Mouse (Mus musculus): ENCODE results near the gene Crtc1. TPM values are rescaled to one million over a fixed set of nuclear protein-coding genes. Genes with fewer than 3 reads are reported as not detected.

Crtc1 gene
- polyA plus RNA-seq, 1 experiment from 2014 or later, result 3.9 TPM

DNA sequence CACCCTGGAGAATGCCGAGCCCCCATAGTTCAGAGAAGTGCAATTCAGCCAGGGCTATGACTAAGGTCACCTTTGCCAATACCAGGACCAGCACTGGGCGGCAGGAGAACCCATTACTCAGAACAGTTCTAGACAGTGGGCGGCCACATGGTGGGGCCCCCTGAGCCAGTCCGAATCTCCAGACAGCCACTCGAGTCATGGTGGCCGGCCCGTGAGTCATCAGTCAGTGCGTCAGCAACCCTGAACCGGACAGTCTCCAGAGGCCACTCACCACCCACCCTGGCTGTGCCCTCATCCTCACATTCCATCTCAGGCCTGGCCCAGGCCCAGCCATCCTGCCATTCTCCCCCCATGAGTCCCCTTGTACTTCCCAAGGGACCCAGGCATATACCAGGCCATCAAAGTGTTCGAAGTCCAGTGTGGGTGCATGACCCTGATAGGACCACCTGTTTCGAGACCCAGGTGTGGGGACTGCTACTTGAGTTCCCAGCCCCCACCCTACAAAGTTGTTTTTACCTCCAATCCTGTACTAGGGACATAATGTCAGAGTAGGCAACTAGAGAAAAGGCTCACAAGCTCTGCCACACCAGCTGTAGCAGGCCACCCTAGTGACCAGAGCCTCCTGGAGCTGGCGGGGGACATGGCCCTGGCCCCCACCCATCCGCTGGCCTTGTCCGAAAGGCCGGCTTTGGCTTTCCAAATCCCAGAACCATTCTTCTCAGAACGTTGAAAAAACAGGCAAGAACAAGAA lies 22.6 kb upstream of the Crtc1 start:
- no peaks in the 10 kb centered on the region for H3K27me3 ChIP-seq
- no peak overlapping the region for H3K9ac ChIP-seq
- WGBS (ENCODE audit: insufficient replicate concordance), result 79% methylated on average over 16 of the region's 16 CpGs
- no peak for DNase-seq
- H3K4me3 ChIP-seq (replicated peaks), result no peak overlapping the region
- H3K4me2 ChIP-seq, result no peak overlapping the region
- H3K4me1 ChIP-seq (replicated peaks), result peaks cover 31% of the 10 kb centered on the region
- peaks cover 17% of the 10 kb centered on the region for H3K36me3 ChIP-seq
- no peak for ATAC-seq (ENCODE audit: low read depth)
- no peak overlapping the region for H3K27ac ChIP-seq
- peaks cover 4% of the 10 kb centered on the region; the same call in 1 of the 2 replicates for H3K9me3 ChIP-seq (replicated peaks)

DNA sequence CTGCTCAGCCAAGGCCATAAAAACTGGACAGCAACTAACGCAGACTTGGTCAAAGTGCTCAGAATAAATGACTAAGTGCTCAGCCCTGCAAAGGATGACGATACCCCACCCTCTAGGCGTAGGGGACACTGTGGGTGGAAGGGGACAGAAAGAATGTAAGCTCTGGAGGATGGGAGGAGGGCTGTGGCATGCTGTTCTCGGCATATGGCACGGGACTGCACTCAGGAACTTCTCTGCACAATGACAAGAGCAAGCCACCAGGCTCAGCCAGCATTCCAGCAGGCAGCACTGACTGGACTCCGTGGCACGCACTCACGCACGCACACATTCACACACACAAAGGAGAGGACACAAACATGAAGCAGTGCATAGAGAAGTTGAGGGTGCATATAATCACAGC lies 21.2 kb upstream of the Crtc1 start:
- 81% methylated on average over 9 of the region's 9 CpGs for WGBS (ENCODE audit: insufficient replicate concordance)
- Histone ChIP-seq H3K4me3 (replicated peaks) (no peak overlapping the region), H3K9me3 (replicated peaks) (peaks cover 4% of the 10 kb centered on the region; the same call in 1 of the 2 replicates), H3K4me1 (replicated peaks) (peaks cover 22% of the 10 kb centered on the region), H3K27ac (no peak overlapping the region), H3K27me3 (no peaks in the 10 kb centered on the region), H3K4me2 (no peak overlapping the region), H3K36me3 (peaks cover 11% of the 10 kb centered on the region; the same call in 1 of the 2 replicates), H3K9ac (no peak overlapping the region)
- ATAC-seq (ENCODE audit: low read depth) (no peak), DNase-seq (no peak)

DNA sequence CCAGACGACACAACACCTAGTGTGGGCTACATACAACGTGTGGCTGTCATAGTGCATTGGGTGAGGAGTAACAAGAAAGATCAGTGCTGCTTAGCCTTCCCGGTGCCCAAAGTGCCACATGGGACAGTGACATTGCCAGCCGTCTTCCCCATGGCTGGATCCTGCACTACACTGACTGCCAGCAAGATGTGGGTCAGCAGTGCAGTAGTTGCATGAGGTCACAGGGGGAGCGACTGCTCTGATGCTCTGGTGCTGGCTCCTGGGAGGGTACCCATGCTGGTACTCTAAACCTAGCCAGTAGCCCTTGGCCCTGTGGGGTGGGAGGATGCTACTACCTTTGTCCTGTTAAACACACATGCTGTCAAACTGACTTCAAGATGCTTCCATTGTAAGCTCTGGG lies 20.8 kb upstream of the Crtc1 start:
- H3K27ac ChIP-seq, result no peak overlapping the region
- no peak overlapping the region for H3K4me3 ChIP-seq (replicated peaks)
- WGBS (ENCODE audit: insufficient replicate concordance), result 79% methylated on average over 5 of the region's 5 CpGs
- peaks cover 4% of the 10 kb centered on the region; the same call in 1 of the 2 replicates for H3K9me3 ChIP-seq (replicated peaks)
- H3K36me3 ChIP-seq, result peaks cover 11% of the 10 kb centered on the region; the same call in 1 of the 2 replicates
- no peak for ATAC-seq (ENCODE audit: low read depth)
- H3K4me1 ChIP-seq (replicated peaks), result peaks cover 22% of the 10 kb centered on the region
- H3K4me2 ChIP-seq, result no peak overlapping the region
- no peaks in the 10 kb centered on the region for H3K27me3 ChIP-seq
- no peak for DNase-seq
- H3K9ac ChIP-seq, result no peak overlapping the region

DNA sequence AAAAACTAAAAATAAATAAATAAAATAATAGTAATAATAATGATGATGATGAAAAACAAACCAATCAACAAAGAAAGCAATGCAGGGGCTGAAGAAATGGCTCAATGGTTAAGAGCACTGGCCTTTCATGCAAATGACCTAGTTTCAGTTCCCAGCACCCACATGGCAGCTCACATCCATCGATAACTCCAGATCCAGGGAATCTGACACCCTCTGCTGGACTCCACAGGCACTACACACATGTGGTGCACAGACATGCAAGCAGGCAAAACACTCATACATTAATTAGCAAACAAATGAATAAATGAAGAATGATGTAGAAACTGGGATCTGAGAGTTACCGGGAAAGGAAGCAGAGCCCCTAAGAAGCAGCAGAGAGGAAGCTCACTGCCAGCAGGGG lies 20.3 kb upstream of the Crtc1 start:
- Histone ChIP-seq H3K4me1 (replicated peaks) (peaks cover 22% of the 10 kb centered on the region), H3K4me2 (no peak overlapping the region), H3K9me3 (replicated peaks) (peaks cover 4% of the 10 kb centered on the region; the same call in 1 of the 2 replicates), H3K36me3 (peaks cover 9% of the 10 kb centered on the region; the same call in 1 of the 2 replicates), H3K27ac (no peak overlapping the region), H3K4me3 (replicated peaks) (no peak overlapping the region), H3K9ac (no peak overlapping the region), H3K27me3 (no peaks in the 10 kb centered on the region)
- ATAC-seq (ENCODE audit: low read depth), result no peak
- DNase-seq, result no peak
- 88% methylated on average over 2 of the region's 2 CpGs for WGBS (ENCODE audit: insufficient replicate concordance)

DNA sequence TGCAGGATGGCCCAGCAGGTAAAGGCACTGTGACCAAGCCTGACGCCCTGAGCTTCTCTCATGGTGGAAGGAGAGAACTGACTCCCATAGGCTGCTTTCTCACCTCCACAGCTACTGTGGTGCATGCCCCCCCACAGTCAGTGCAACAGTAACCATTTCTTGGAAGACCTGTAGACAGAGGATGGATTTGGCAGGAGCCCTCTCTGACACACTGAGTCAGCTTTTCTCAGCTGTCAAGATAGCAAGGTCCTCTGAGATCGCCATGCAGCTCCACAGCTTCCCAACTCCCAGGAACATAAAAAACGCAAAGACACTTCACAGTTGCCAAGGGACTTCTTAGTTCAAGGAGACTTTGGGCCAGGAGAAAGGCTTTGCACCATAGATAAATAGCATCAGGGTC lies 19.1 kb upstream of the Crtc1 start:
- H3K27ac ChIP-seq, result no peak overlapping the region
- WGBS (ENCODE audit: insufficient replicate concordance), result 59% methylated on average over 3 of the region's 3 CpGs
- no peak overlapping the region for H3K9ac ChIP-seq
- no peaks in the 10 kb centered on the region for H3K27me3 ChIP-seq
- DNase-seq (no peak), ATAC-seq (ENCODE audit: low read depth) (no peak)
- H3K9me3 ChIP-seq (replicated peaks), result peaks cover 4% of the 10 kb centered on the region; the same call in 1 of the 2 replicates
- H3K4me3 ChIP-seq (replicated peaks), result no peak overlapping the region
- H3K4me2 ChIP-seq, result no peak overlapping the region
- H3K36me3 ChIP-seq, result 0 out of 2 replicates have a peak, but pooled peaks cover 5% of the 10 kb centered on the region
- H3K4me1 ChIP-seq (replicated peaks), result peaks cover 22% of the 10 kb centered on the region

DNA sequence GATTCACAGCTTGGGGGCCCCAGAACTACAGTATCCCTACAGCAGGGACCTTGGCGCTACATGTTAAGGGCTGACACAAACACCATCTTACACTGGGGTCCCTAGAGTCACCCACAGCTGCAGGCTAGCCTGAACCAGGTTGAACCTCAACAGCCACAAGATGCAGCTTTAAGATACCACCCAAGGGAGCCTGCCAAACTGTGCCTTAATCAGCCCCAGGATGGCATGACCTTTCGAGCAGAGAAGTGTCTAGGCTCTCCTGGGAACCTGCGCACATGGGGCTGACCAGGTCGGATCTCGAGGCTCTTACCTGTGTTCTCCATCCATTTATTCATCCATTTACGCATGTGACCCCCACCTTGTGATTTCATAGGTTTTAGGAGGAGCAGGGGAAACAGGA lies 18.5 kb upstream of the Crtc1 start:
- DNase-seq, result no peak
- Histone ChIP-seq H3K4me3 (replicated peaks) (no peak overlapping the region), H3K4me1 (replicated peaks) (peaks cover 23% of the 10 kb centered on the region), H3K4me2 (no peak overlapping the region), H3K27me3 (0 out of 2 replicates have a peak, but pooled peaks cover under 1% of the 10 kb centered on the region), H3K27ac (no peak overlapping the region), H3K36me3 (0 out of 2 replicates have a peak, but pooled peaks cover 5% of the 10 kb centered on the region), H3K9ac (no peak overlapping the region), H3K9me3 (replicated peaks) (peaks cover 4% of the 10 kb centered on the region; the same call in 1 of the 2 replicates)
- WGBS (ENCODE audit: insufficient replicate concordance), result 74% methylated on average over 6 of the region's 6 CpGs
- no peak for ATAC-seq (ENCODE audit: low read depth)

DNA sequence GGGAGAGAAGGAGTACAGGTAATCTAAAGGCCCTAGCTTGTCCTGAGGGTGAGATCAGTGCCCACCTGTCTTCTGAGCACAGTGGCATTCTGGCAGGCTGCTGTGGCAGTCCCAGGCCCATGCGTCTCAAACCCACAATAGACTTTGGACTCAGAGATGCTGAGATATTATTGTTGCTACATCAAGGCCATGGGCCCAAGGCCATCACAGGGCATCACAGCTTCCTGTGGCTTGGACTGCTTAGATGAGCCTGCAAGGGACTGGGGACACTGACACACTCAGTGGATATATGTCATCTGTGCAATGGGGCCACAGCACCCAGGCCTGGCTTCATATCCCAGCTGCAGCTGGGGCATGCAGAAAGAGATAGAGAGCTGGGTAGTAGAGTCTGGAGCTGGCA lies 17.6 kb upstream of the Crtc1 start:
- WGBS (ENCODE audit: insufficient replicate concordance), result 83% methylated on average over 1 of the region's 1 CpGs
- ATAC-seq (ENCODE audit: low read depth) (no peak), DNase-seq (no peak)

DNA sequence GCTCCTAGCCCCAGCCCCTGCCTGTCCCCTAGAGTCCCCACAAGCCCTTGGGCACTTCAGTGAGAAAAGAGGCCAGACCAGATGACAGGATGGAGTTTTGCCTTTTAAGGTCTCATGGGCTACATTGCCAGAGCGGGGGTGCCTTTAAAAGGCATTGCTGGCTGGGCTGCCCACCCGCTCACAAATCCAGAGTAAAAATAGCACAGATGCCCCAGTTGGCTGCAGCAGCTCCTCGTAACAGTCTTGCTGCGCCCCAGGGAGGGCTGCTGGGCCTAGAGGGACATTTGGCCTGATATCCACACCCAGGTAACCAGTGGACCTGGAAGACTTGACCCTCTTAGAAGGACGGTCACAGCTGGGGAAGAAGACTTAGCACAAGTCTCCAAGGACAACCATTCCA lies 14.5 kb upstream of the Crtc1 start:
- H3K9ac ChIP-seq, result no peak overlapping the region
- peaks cover 28% of the 10 kb centered on the region for H3K4me1 ChIP-seq (replicated peaks)
- ATAC-seq (ENCODE audit: low read depth) (no peak), DNase-seq (no peak)
- H3K27me3 ChIP-seq, result peaks cover 15% of the 10 kb centered on the region
- no peak overlapping the region for H3K4me2 ChIP-seq
- H3K9me3 ChIP-seq (replicated peaks), result no peaks in the 10 kb centered on the region
- peaks cover 19% of the 10 kb centered on the region for H3K36me3 ChIP-seq
- H3K4me3 ChIP-seq (replicated peaks), result no peak overlapping the region
- WGBS (ENCODE audit: insufficient replicate concordance), result 87% methylated on average over 5 of the region's 5 CpGs
- no peak overlapping the region for H3K27ac ChIP-seq

More for the DNA sequence above, 17.6 kb upstream of the Crtc1 start:
- Histone ChIP-seq H3K27ac (no peak overlapping the region), H3K4me3 (replicated peaks) (no peak overlapping the region), H3K9ac (no peak overlapping the region), H3K36me3 (peaks cover 11% of the 10 kb centered on the region), H3K27me3 (peaks cover 9% of the 10 kb centered on the region), H3K4me1 (replicated peaks) (peaks cover 31% of the 10 kb centered on the region), H3K9me3 (replicated peaks) (peaks cover 4% of the 10 kb centered on the region; the same call in 1 of the 2 replicates), H3K4me2 (no peak overlapping the region)

DNA sequence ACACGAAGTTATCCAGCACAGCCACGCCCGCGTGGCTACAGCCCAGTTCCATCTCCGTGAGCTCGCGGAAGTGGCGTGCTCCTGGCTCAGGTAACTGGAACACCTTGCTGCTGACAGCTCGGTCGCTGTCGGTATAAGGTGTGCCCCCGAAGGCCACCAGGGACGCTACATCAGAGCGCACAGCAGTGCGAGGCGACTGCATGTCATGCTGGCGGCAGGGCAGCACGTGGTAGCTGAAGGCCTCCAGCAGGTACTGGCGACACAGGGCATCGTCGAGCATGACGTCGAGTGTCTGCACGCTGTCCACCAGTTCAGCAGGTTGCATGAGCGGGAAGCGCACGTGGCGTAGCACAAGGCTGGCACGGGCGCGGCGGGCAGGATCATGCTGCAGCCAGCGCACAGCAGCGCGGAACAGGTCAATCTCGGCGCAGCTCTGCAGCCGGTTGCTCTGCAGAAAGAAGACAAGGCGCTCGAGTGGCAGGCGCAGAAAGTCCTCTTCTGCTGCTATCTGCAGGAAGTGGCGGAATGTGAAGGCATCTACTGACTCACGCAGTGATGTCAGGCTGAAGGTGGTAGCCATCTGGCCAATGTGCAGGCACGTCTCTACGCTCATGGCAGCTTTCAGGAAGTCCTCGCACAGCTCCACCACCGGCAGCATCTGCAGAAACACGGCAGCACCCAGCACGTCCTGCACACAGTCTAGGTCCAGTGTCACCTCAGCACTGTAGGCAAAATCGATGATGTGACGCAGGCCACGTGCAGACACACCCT lies 13.0 kb upstream of the Crtc1 start:
- Histone ChIP-seq H3K9me3 (replicated peaks) (no peaks in the 10 kb centered on the region), H3K4me3 (replicated peaks) (no peak overlapping the region), H3K4me2 (no peak overlapping the region), H3K36me3 (peaks cover 19% of the 10 kb centered on the region), H3K4me1 (replicated peaks) (peaks cover 22% of the 10 kb centered on the region), H3K27ac (no peak overlapping the region), H3K9ac (no peak overlapping the region), H3K27me3 (peaks cover 15% of the 10 kb centered on the region)
- ATAC-seq (ENCODE audit: low read depth) (no peak), DNase-seq (no peak)
- 50% methylated on average over 52 of the region's 52 CpGs for WGBS (ENCODE audit: insufficient replicate concordance)

DNA sequence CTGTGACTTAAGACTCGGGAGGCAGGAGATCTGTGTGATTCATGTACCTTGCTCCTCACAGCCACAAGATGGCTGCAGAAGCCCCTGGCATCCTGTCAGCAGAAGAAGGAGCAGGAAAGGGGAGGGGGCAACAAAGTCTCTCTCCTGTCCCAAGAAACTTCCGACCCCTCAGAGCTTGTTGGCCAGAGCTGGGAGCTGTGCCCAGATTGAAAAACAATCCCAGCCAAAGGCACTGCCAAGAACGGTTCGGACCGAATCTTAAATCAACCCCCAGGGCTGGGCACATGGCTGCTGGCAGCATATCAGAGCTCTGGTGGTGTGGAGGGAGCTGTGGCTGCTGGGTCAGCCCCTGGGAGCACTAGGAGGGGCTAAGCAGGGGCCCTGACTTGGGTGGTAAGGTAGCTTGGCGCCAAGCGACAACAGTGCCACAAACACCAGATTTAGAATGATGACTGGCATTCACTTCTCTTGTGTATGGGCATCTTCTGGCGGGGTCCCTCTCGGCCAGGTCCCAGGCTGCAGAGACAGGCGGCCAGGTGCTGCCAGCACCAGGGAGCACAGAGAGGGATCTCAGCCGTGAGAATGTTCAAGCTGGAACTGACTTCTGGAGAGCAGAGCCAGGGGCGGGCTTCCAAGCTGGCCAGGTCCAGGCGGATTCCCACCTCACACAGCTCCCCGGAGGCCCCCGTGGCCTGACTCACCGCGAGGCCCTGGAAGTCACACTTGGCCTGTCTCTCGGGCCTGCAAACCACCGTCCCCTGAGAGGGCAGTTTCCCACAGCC lies 8.5 kb upstream of the Crtc1 start:
- 67% methylated on average over 19 of the region's 19 CpGs for WGBS (ENCODE audit: insufficient replicate concordance)
- peaks cover 19% of the 10 kb centered on the region for H3K36me3 ChIP-seq
- peaks cover 30% of the 10 kb centered on the region for H3K27me3 ChIP-seq
- ATAC-seq (ENCODE audit: low read depth) (no peak), DNase-seq (no peak)
- no peak overlapping the region for H3K4me3 ChIP-seq (replicated peaks)
- H3K9me3 ChIP-seq (replicated peaks), result no peaks in the 10 kb centered on the region
- H3K4me1 ChIP-seq (replicated peaks), result peaks cover 30% of the 10 kb centered on the region
- no peak overlapping the region for H3K4me2 ChIP-seq
- H3K27ac ChIP-seq, result no peak overlapping the region
- H3K9ac ChIP-seq, result no peak overlapping the region

DNA sequence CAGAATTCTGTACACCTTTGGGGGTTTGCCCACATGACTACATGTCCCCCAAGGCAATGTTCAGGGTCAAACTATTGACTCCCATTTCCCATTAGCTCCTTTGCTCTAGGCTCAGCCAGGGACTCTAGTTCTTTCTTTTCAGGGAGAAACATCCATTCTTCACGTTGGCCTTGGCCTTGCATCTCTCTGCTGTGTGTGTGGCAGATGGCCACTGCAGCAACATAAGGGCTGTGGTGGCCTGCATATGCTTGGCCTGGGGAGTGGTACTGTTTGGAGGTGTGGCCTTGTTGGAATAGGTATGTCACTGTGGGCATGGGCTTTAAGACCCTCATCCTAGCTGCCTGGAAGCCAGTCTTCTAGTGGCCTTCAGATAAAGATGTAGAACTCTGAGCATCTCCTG lies 6.6 kb upstream of the Crtc1 start:
- Histone ChIP-seq H3K9me3 (replicated peaks) (no peaks in the 10 kb centered on the region), H3K4me1 (replicated peaks) (peaks cover 33% of the 10 kb centered on the region), H3K27ac (no peak overlapping the region; the same call in 1 of the 2 replicates), H3K4me3 (replicated peaks) (no peak overlapping the region), H3K36me3 (peaks cover 4% of the 10 kb centered on the region; the same call in 1 of the 2 replicates), H3K9ac (no peak overlapping the region), H3K4me2 (no peak overlapping the region), H3K27me3 (peaks cover 15% of the 10 kb centered on the region; the same call in 1 of the 2 replicates)
- WGBS (ENCODE audit: insufficient replicate concordance), result 58% methylated on average over 1 of the region's 1 CpGs
- DNase-seq, result no peak
- ATAC-seq (ENCODE audit: low read depth), result no peak

All from liver, embryonic 13.5 days (tissue).